Mouse (Mus musculus) myocyte (in vitro differentiated cells): ENCODE measurements at regions not wholly inside any gene's neighbourhood (a gene's known extent, or its start where the extent isn't known, plus 50 kb on each side); places are given as distances from the start of the nearest gene placed in this dataset.

Experiments used
- E2F4 ChIP-seq: IDR thresholded peaks from one replicate; pipeline ENCODE4 v1.6.1; 2011; ENCODE audit warnings: mild to moderate bottlenecking, control low read depth, moderate library complexity; ENCODE audit not compliant: insufficient read depth
- MYOD1 ChIP-seq, 3 experiments: IDR thresholded peaks; one replicate each; pipeline ENCODE4 v1.6.1; 2011; ENCODE audit warnings: control low read depth in 2 of 3, low read depth in 2 of 3, mild to moderate bottlenecking in 2 of 3, moderate library complexity in 1 of 3; ENCODE audit not compliant: insufficient read length in 2 of 3, control insufficient read depth in 1 of 3
- MYOG ChIP-seq, 3 experiments: IDR thresholded peaks; one replicate each; pipeline ENCODE4 v1.6.1; 2011; ENCODE audit warnings: control low read depth in 2 of 3, low read depth in 2 of 3, mild to moderate bottlenecking in 2 of 3; ENCODE audit not compliant: insufficient read length in 2 of 3, control insufficient read depth in 1 of 3, insufficient read depth in 1 of 3
- POLR2A ChIP-seq: IDR thresholded peaks from one replicate; pipeline ENCODE4 v1.6.1; 2011; ENCODE audit warnings: low read depth, mild to moderate bottlenecking, control low read depth, moderate library complexity; ENCODE audit not compliant: insufficient read length
- TCF12 ChIP-seq: IDR thresholded peaks from one replicate; pipeline ENCODE4 v1.6.1; 2011; ENCODE audit warnings: mild to moderate bottlenecking, control low read depth; ENCODE audit not compliant: poor library complexity, insufficient read depth, severe bottlenecking

DNA sequence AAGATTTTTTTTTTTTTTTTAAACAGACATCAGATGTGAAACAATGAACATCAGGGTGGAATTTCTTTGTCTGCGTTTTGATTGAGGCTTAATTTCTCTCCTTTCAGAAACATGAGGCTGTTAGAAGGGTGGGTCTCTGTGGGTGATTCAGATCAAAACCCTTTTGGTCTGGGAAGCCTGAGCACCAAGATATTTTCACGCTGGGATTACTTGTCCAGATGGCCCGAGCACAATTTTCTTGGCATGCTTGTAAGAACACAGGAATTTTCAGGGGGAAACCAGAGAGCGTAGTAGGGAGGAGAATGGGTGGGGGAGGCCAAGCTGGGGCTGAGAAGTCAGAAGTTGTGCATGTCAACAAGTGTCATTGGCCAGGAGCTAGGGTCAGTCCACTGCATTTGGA lies 76.6 kb upstream of the Lrig1 start:
- TF ChIP-seq POLR2A, result no peak
- TF ChIP-seq TCF12, result no peak
- no peak for TF ChIP-seq E2F4
- no peak for TF ChIP-seq MYOG (IDR thresholded peaks at IDR 0.05; ENCODE audit: control insufficient read depth in 1 of 3, insufficient read depth in 1 of 3, insufficient read length in 2 of 3, low read depth in 2 of 3)
- no peak for TF ChIP-seq MYOD1 (IDR thresholded peaks at IDR 0.05; ENCODE audit: control insufficient read depth in 1 of 3, insufficient read length in 2 of 3, low read depth in 2 of 3)
